Mouse (Mus musculus) liver, embryonic 12.5 days (tissue): Measurements from ENCODE around the gene Kif3b. TPM values are rescaled to one million over a fixed set of nuclear protein-coding genes. Genes with fewer than 3 reads are reported as not detected.
"Not testable (repeated sequence)": the region's sequence is repeated elsewhere in the genome, so short reads cannot be mapped to it uniquely, and the experiment has no call there.

Experiments used
- ATAC-seq: fragments of 200-750 bp; cut with Nextera tagmentation; 2 replicates; pipeline ENCODE4 v1.8.0; 2017; ENCODE audit warnings: moderate number of reproducible peaks, mild to moderate bottlenecking, moderate library complexity
- H3K27ac ChIP-seq: fragments of 300-500 bp; sonication (generic); 2 replicates; pipeline ENCODE4 v1.5.1; 2016; ENCODE audit warnings: mild to moderate bottlenecking
- H3K27me3 ChIP-seq: fragments of 300-500 bp; sonication (generic); replicated peaks from 2 replicates; pipeline ENCODE4 v1.6.1; 2016; ENCODE audit warnings: mild to moderate bottlenecking, moderate library complexity
- H3K36me3 ChIP-seq: fragments of 300-500 bp; sonication (generic); 2 replicates; pipeline ENCODE4 v1.6.1; 2016; ENCODE audit warnings: mild to moderate bottlenecking, moderate library complexity
- H3K4me1 ChIP-seq: fragments of 300-500 bp; sonication (generic); 2 replicates; pipeline ENCODE4 v1.6.1; 2016
- H3K4me2 ChIP-seq: fragments of 300-500 bp; sonication (generic); 2 replicates; pipeline ENCODE4 v1.6.1; 2016; ENCODE audit warnings: mild to moderate bottlenecking, moderate library complexity
- H3K4me3 ChIP-seq: fragments of 300-500 bp; sonication (generic); 2 replicates; pipeline ENCODE4 v1.5.1; 2016; ENCODE audit warnings: mild to moderate bottlenecking, moderate library complexity
- H3K9ac ChIP-seq: fragments of 300-500 bp; sonication (generic); 2 replicates; pipeline ENCODE4 v1.6.1; 2016; ENCODE audit warnings: mild to moderate bottlenecking, moderate library complexity
- H3K9me3 ChIP-seq: fragments of 300-500 bp; sonication (generic); replicated peaks from 2 replicates; pipeline ENCODE4 v1.6.1; 2016; ENCODE audit warnings: mild to moderate bottlenecking, moderate library complexity
- WGBS: fragments of 180-500 bp; shearing (Covaris S2); methylation state at CpG from one replicate; pipeline ENCODE4 v1.1.7; 2016; ENCODE audit not compliant: insufficient replicate concordance; 5-methylcytosine and 5-hydroxymethylcytosine counted together
- polyA plus RNA-seq: library from polyadenylated mRNA; unstranded; fragments of >200 nt; fragmentation: Nextera tagmentation; extraction: Ambion mirVana; gene quantifications from 2 replicates; pipeline ENCODE4 v1.2.1, GENCODE M21; 2016

Gene Kif3b
- polyA plus RNA-seq, result 2.7 and 2.9 TPM in 2 replicates

DNA sequence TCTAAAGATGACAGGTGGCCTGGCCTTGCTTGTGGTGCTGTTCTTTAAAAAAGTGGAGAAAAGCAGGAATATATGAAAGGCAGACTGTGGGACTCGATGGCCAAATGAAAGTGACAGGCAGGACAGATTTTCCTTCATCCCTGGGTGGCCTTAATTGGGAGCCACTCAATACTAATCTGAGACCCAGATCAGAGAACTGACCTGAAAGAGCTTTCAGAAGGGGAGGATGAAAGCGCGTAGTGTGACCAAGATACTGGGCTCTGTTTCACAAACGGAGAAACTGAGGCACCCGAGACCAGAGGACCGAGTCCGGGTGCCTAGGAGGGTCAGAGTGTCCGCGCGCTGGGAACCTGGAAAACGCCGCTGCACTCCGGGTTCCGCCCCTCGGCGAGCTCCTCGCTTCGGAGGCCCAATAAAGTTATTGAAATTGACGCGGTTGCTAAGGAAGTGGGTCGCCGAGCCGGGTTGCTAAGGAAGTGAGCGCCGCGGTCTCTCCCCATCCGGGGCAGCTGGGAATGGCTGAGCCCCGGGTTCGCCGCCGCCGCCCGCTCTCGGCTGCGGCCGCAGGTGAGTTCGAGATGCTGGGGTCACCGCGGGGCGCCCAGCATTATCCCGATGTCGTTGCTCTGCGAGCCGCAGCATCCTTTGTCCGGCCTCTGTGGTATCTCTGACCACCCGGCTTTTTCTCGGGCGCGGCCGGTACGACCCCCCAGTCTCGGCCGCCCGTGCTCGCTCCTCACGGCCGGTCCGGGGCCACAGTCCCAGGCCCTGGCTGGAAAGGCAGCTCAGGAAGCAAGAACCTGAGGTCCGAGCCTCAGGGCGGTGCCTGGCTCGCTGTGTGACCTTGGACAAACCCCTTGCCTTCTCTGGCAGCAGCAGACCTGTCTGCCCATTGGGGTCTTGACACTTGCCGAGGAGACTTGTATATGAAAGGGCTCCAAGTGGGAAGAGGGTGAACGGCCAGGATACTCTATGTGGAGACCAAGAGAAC lies at the start of gene Kif3b:
Kif3b (plus strand) TSS at position 476 of the 991 bp plus-strand sequence.
- Histone ChIP-seq H3K9me3 (no peaks in the 10 kb centered on the region), H3K4me2 (peak within 1 kb of the TSS; percentile 95), H3K4me3 (peak within 1 kb of the TSS; percentile 84), H3K9ac (peak within 1 kb of the TSS; percentile 78), H3K27me3 (no peaks in the 10 kb centered on the region), H3K27ac (peak within 1 kb of the TSS; percentile 45), H3K36me3 (0 out of 2 replicates have a peak, but pooled peaks cover 3% of the 10 kb centered on the region), H3K4me1 (peaks cover 28% of the 10 kb centered on the region)
- peak; percentile 81 for ATAC-seq
- under 1% methylated on average over 63 of the region's 63 CpGs for WGBS

DNA sequence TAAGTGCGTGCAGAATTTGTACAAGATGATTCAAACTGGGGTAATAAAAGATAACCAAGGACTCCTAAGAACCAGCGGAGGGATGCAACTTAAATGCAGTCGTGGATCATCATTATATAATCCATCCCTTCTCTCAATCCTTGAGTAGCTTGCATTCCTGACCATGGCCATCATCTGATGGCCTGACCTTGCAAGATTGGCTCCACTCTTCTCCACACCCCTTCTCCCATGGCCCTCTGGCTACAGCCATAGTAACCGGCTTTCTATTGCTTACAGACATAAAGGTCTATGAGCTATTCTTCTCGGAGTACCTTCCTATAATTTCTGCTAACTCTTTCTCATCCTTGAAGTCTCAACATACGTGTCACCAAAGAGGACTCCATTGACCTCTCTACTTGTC lies 49.1 kb upstream of the Kif3b start:
- Histone ChIP-seq H3K4me3 (peak overlapping the region; percentile 82), H3K27ac (peak overlapping the region; percentile 97), H3K9me3 (no peaks in the 10 kb centered on the region), H3K27me3 (no peaks in the 10 kb centered on the region), H3K36me3 (peaks cover 47% of the 10 kb centered on the region), H3K4me2 (peak overlapping the region; percentile 84), H3K9ac (peak overlapping the region; percentile 98), H3K4me1 (peaks cover 53% of the 10 kb centered on the region)
- ATAC-seq, result no peak
- 57% methylated on average over 6 of the region's 6 CpGs for WGBS

DNA sequence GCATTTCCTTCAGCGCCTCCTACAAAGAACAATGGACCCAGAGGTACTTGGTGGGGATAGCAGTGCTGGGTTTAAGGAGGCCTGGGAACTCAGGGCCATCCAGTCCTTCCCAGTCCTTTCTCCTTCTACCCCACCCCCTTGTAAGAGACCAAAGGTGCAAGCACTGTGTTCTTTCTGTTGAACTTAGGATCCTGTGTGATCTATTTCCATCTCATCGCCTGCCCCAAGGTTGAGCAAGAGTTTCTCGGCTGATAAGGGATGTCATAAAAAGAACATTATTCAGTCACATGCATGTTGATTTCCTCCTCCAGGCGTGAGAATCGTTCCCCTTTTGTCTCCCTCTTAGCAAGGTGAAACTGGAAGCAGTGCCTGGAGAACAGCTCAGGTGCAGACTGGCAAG lies 41.5 kb upstream of the Kif3b start:
- 77% methylated on average over 5 of the region's 5 CpGs for WGBS
- H3K36me3 ChIP-seq, result peaks cover 86% of the 10 kb centered on the region

DNA sequence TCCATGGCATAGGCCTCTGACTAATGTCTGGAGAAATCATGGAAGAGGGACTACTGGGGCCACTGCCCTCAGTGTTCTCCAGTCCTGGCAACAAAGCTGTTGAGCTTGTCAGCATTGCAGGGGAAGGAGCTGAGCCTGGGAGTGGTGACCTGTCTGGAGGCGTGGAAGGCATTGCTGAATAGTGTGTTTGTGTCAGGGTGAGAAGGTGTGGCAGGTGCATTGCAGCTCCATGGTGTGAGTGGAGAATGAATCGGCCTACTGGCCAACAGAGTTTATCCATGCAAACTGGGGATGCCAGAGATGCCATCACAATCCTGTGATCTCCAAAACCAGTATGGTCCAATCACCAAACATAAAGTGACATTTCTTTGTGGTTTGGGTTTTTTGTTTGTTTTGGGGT lies 34.6 kb upstream of the Kif3b start:
- Histone ChIP-seq H3K27ac (no peak overlapping the region), H3K9me3 (no peaks in the 10 kb centered on the region)
- no peak for ATAC-seq

More for the DNA sequence above, 41.5 kb upstream of the Kif3b start:
- Histone ChIP-seq H3K4me1 (peaks cover 9% of the 10 kb centered on the region; the same call in 1 of the 2 replicates), H3K4me2 (no peak overlapping the region), H3K27me3 (no peaks in the 10 kb centered on the region), H3K9ac (no peak overlapping the region), H3K27ac (no peak overlapping the region), H3K9me3 (no peaks in the 10 kb centered on the region), H3K4me3 (no peak overlapping the region)
- no peak for ATAC-seq

DNA sequence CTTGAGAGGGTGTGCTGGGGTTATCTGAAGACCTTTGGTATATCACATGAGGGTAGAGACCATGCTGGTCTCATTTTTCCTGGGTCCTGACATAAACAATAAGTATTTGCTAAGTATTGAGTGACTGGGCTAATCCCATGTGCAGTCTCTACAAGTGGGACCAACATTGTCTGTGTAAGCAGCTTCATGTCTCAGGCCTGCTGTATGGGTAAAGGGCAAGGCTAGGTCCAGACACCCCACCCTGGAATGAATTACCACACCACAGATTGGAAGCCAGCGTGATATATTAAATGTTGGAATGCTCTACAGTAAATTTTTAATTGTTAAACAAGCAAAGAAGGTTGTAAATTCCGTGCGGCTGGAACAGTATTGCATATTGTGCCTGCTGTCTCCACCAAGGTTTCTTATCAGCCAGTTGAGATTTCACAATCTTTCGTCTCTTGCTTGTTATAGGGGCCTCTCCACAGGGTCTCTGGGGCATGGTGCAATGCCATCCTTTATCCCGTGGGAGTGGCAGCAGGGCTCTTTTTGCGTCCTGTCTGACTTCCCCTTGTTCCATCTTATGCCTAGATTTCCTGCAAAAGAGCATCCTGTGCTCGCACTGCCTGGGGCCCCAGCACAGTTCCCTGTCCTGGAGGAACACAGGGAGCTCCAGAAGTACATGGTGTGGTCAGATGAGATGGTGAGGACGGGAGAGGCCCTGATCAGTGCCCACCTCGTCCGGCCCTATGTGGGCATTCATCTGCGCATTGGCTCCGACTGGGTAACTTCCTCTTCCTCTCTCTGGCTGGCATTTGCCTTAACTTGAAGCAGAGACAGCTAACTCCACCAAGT lies 32.0 kb upstream of the Kif3b start:
- Histone ChIP-seq H3K9ac (peak overlapping the region; percentile 5; the same call in 1 of the 2 replicates), H3K27ac (peak overlapping the region; percentile 87), H3K4me3 (no peak overlapping the region)

More for the DNA sequence above, 34.6 kb upstream of the Kif3b start:
- Histone ChIP-seq H3K4me1 (peaks cover 35% of the 10 kb centered on the region), H3K36me3 (peaks cover 53% of the 10 kb centered on the region), H3K4me2 (no peak overlapping the region), H3K27me3 (no peaks in the 10 kb centered on the region), H3K4me3 (no peak overlapping the region), H3K9ac (no peak overlapping the region)
- 88% methylated on average over 2 of the region's 2 CpGs for WGBS

DNA sequence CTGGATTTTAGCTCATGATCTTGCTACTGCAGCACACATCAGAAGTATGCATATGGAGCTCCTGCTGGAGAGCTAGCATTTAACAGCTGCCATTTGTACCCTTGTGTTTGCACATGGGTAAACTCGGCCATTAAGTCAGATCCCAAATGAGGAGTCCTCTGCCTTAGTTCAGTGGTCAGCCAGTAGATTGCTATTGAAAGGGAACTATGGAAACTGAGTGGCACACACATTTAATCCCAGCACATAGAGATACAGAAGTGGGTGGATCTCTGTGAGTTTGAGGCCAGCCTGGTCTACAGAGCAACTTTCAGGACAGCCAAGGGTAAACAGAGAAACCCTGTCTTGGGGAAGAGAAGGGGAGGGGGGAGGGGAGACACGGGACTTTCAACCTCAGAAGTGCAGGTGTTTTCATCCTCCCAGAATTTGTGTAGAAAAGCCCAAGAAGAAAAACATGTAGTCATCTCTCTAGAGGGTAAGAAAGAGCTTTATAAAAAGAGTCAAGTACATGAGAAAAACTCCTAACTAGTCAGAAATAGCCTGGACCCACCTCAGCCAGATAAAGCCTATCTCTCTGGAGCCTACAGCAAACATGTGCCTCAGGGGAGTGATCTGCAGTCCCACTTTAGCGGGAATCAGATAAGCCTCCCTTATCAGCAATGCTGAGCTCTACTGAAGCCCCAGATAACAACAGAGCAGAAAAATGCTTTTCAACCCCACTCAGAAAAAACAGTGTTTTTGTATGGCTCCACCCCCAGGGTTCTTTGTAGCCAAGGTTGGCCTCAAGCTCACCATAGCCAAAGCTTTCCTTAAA lies 31.1 kb upstream of the Kif3b start:
- Histone ChIP-seq H3K4me2 (peak overlapping the region; percentile 48), H3K9me3 (no peaks in the 10 kb centered on the region), H3K4me1 (peaks cover 41% of the 10 kb centered on the region), H3K27ac (peak overlapping the region; percentile 87), H3K9ac (peak overlapping the region; percentile 5; the same call in 1 of the 2 replicates), H3K27me3 (no peaks in the 10 kb centered on the region), H3K36me3 (peaks cover 54% of the 10 kb centered on the region), H3K4me3 (no peak overlapping the region)
- WGBS, result 13% methylated on average over 3 of the region's 3 CpGs
- ATAC-seq, result peak; percentile 91

More for the DNA sequence above, 32.0 kb upstream of the Kif3b start:
- Histone ChIP-seq H3K4me1 (peaks cover 41% of the 10 kb centered on the region), H3K9me3 (no peaks in the 10 kb centered on the region), H3K4me2 (peak overlapping the region; percentile 48), H3K27me3 (no peaks in the 10 kb centered on the region), H3K36me3 (peaks cover 52% of the 10 kb centered on the region)
- 43% methylated on average over 12 of the region's 12 CpGs for WGBS
- ATAC-seq, result no peak

DNA sequence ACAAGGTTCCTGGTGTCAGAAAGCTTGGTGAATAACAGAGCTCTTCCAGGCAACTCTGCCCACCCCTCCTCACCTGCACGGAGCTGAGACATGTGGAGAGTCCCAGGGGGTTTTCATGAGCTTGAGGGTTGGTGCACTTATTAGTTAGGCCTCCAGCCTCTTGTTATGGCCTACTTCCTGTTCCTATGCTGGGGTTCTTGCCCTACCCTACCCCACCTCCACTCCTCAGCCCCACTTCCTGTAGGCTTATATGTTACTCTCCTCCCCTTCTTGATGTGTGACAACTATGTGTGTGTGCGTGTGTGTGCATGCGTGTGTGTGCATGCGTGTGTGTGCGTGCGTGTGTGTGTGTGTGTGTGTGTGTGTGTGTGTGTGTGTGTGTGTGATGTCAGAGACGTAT lies 28.2 kb upstream of the Kif3b start:
- ATAC-seq, result no peak
- H3K27ac ChIP-seq, result no peak overlapping the region
- H3K27me3 ChIP-seq, result no peaks in the 10 kb centered on the region
- H3K36me3 ChIP-seq, result peaks cover 69% of the 10 kb centered on the region
- H3K4me3 ChIP-seq, result no peak overlapping the region
- no peak overlapping the region for H3K9ac ChIP-seq
- H3K4me1 ChIP-seq, result peaks cover 41% of the 10 kb centered on the region
- 75% methylated on average over 7 of the region's 7 CpGs for WGBS
- no peak overlapping the region for H3K4me2 ChIP-seq
- no peaks in the 10 kb centered on the region for H3K9me3 ChIP-seq

DNA sequence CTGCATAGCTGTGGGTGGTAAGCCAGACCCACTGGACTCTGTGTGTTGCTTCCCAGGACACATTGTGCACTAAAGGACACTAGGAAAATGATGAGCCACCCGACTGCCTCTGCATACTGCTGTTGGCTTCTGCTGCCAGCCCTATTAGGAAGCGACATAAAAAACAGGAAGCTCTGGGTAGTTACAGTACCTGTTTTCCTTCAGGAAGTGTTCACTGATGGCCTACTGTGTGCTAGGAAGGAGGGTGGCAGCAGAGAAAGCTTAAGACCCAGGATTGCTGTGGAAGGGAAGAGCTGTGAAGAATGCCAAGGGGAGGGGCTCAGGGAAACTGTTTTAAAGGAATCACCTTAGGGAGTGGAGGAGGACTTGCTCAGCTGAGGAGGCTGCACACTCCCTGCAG lies 23.9 kb upstream of the Kif3b start:
- ATAC-seq, result no peak
- Histone ChIP-seq H3K27me3 (no peaks in the 10 kb centered on the region), H3K27ac (no peak overlapping the region), H3K4me1 (peaks cover 34% of the 10 kb centered on the region), H3K9me3 (no peaks in the 10 kb centered on the region), H3K9ac (no peak overlapping the region), H3K36me3 (peaks cover 62% of the 10 kb centered on the region), H3K4me2 (no peak overlapping the region), H3K4me3 (no peak overlapping the region)
- WGBS, result 70% methylated on average over 2 of the region's 2 CpGs

DNA sequence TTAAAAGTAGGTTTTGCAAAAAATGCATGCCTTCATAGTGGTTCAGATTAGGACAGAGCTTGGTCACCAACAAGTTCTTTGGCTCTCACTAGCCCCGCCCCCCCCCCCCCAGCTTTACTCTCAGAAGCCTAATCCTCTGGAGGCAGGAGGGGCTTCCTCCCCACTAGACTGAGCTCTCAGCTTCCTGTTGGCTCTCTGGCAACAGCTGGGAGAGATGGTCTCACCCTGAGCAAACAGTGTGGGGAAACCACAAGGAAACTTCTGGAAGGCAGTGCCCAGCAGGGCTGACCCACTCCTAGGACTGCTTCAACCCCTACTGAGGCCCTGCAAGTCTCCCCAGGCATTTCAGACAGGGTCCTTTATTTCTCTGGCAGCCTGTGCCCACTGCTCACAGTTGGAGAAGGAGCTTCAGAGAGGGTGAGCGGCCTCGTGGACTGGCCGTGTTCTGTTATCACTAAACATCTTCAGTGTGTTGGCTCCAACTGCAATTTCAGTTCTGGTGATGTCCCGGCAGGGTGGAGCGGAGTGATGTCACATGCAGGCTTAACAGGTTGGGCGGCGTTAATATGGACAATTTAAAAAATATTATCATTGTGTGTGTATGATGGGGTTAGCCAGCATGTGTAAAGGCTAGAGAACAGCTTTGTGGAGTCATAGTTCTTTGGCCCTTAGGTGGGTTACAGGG lies 20.8 kb upstream of the Kif3b start:
- WGBS, result 35% methylated on average over 8 of the region's 8 CpGs
- not testable (repeated sequence) for H3K27me3 ChIP-seq, H3K4me3 ChIP-seq, H3K4me2 ChIP-seq, H3K9me3 ChIP-seq, H3K9ac ChIP-seq
- Histone ChIP-seq H3K27ac (peak overlapping the region; percentile 52; the same call in 1 of the 2 replicates), H3K36me3 (peaks cover 33% of the 10 kb centered on the region), H3K4me1 (peaks cover 52% of the 10 kb centered on the region)
- ATAC-seq, result peak; percentile 46

DNA sequence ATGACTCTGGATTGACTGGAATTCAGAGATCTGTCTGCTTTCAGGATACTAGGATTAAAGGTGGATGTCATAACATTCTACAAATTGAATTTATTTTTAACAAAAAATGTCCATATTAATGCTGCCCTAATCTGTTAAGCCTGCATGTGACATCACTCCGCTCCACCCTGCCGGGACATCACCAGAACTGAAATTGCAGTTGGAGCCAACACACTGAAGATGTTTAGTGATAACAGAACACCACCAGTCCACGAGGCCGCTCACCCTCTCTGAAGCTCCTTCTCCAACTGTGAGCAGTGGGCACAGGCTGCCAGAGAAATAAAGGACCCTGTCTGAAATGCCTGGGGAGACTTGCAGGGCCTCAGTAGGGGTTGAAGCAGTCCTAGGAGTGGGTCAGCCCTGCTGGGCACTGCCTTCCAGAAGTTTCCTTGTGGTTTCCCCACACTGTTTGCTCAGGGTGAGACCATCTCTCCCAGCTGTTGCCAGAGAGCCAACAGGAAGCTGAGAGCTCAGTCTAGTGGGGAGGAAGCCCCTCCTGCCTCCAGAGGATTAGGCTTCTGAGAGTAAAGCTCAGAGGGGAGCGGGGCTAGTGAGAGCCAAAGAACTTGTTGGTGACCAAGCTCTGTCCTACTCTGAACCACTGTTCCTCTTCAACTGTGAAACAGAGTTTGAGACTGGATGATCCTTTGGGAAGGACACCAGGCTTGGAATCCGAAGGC lies 16.9 kb upstream of the Kif3b start:
- not testable (repeated sequence) for H3K27me3 ChIP-seq, H3K9ac ChIP-seq, H3K4me2 ChIP-seq, H3K4me3 ChIP-seq, H3K9me3 ChIP-seq, H3K36me3 ChIP-seq
- WGBS, result 39% methylated on average over 6 of the region's 6 CpGs
- Histone ChIP-seq H3K4me1 (peaks cover 42% of the 10 kb centered on the region), H3K27ac (peak overlapping the region; percentile 20; the same call in 1 of the 2 replicates)
- ATAC-seq, result peak; percentile 53
